Mouse (Mus musculus): ENCODE results near the gene Gpr25.

Gene Gpr25

GRCm38 (mm10) chr1:136260635-136261238 lies at the start of gene Gpr25:
Gene Gpr25 (minus strand): TSS chr1:136260873.
- no peak for DNase-seq

DNA sequence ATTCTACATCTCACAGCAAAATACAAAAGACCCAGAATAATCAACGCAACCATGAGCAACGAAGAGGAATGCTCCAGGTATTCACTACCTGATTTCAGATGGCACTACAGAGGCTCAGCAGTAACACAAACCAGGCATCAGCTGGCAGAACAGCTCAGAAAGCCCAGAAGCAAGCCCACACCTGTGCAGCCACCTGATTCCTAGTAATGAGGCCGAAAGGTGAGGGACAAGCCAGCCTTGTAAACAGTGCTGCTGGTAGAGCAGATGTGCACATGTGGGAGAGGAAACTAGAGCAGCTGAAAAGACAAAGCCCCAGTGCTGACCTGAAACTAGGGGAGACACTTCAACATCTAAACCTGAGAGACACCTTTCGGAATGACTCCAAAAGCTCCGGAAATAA lies 48.5 kb upstream of the Gpr25 start:
- DNase-seq = no peak

GRCm38 (mm10) chr1:136306424-136306823 lies 45.8 kb upstream of the Gpr25 start:
- DNase-seq = peak; percentile 25

GRCm38 (mm10) chr1:136293961-136294360 lies 33.3 kb upstream of the Gpr25 start:
- no peak for DNase-seq

GRCm38 (mm10) chr1:136289803-136290202 lies 29.1 kb upstream of the Gpr25 start:
- no peak for DNase-seq

GRCm38 (mm10) chr1:136277366-136277765 lies 16.7 kb upstream of the Gpr25 start:
- DNase-seq = no peak

- DNase-seq = no peak
Measured at GRCm38 (mm10) chr1:136268224-136268623, 7.6 kb upstream of the Gpr25 start.

DNA sequence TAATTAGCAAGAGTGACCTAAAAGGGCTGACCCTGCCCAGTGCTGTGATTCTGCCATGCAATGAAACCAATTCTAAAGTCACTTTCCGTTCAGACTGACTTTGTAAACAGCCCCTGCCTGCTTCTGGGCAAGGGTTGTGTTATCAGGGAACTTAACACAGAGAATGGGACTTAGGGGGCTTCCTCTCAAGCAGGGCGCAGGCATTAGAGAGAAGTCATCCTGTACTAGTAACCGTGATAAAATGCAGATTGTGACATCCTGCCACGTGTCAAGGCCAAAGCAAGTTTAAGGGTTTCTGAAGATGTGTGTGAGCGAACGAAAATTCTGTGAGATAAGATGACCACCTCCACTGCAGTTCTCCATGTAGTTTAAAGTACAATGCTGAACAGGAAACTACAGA lies 5.5 kb upstream of the Gpr25 start:
- no peak for DNase-seq

DNA sequence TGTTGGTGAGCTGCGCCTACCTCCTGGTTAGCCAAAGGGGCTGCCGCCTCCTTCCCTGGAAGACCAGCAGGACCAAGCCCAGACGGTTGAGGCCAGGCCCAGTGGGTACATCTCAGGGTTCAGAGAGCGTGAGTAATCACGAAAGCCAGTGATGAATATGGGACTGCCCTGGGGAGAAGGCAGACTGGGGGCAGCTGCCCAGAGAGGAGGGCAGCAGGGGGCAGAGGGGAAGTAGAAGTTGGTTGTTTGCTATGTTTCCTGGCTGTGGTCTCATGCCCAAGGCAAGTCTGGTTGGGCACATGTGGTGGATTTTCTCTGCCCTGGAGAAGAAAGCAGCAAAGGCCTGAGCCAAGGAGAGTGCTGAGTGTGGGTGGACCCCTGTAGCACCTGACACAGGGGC lies 2.7 kb upstream of the Gpr25 start:
- no peak for DNase-seq

GRCm38 (mm10) chr1:136259893-136260634 lies 609 bp downstream of the Gpr25 start:
- DNase-seq = peak; percentile 77

GRCm38 (mm10) chr1:136259543-136259892 lies 1.2 kb downstream of the Gpr25 start:
- no peak for DNase-seq

DNA sequence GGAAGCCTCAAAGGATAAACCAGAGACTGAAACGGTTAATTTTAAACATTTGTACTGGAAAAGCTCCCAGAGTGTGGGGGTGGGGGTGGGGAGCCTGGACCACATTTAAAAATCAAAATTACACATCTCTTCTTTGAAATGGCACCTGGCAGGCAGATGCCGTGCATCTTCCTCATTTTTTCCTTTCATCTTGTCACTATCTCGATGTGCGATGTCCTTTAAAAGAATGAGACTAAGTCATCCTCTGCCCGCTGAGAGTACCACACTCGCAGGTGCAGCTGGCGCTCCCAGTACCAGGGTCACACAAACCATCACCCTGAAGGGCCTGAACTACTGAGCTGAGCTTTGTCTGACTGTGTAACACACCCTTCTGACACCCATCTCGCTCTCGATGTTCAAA lies 2.2 kb downstream of the Gpr25 start:
- DNase-seq = no peak

DNA sequence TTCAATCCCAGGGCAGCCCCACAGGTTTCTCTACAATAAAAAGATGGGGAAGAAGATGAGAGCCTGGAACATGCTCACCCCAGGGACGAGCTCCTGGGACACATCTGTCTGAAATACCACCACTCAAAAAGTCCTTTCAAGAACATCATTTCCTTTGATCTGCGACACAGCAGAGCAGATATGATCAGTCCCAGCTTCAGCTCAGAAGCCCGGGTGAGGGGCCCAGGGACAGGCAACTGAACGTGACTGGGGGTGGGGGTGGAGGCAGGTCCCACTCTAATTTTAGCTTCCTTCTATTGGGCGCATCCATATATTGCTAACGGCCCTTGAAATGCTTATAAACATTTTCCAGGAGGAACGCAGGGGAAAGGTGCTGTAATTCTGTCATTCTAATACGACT lies 5.0 kb downstream of the Gpr25 start:
- no peak for DNase-seq

DNA sequence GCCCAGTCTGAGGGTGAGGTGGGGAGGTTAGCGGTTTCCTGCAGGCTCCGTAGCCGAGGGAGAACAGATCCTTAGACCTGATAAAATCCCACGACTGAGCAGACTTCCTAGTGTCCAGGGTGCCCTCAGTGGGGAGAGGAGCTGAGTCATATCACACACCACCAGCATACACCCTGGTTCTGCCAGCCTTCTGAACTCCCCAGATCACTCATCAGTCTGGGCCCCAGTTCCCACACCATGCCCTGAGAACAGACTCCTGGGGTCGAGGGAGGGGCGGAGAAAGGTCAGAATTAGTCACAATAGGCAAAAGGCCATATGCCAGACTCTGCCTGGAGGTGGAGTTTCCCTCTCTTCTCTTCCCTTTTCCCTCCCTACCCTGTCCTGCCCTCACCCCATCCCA lies 5.5 kb downstream of the Gpr25 start:
- no peak for DNase-seq

DNA sequence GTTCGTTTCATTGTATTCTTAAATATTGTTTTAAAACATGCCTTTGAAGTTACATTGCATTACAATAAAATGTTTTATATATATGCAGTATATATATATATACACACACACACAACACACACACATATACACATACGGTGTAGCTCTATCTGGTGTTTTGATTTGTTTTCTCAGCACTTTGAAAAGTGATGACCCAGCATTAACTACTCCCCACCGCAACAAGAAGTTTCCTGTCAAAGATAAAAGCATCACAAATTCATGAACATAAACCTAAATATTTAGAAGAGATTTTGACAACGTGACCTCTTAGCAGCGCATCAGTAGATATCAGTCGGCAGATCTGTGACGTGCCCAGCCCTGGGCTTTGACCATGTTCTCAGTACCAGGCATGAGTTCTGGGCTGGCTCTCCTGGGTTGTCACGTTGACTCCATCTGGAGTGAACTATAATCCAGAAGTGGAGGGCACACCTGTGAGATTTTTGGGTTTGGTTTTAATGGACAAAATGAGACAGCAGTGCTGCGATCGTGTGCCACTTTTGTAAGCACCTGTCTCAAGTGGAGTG lies 6.1 kb downstream of the Gpr25 start:
- DNase-seq = no peak

DNA sequence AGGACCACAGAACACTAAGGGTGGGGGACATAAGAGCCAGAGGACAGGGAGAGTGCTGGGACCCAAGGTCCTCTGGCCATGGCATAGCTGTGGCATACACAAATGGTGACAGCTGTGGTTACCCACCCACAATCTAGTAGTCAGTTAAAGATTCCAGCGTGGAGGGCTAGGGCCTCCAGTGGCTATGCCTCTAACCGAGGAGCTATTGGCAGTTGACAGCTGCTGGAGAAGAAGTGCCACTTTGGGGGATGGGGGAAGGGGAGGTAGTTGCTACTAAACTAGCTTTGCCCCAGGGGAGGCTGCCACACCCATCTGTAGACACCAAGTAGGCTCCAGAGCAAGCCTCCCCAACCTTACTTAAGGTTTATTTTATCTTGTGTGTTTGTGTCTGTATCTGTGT lies 7.2 kb downstream of the Gpr25 start:
- no peak for DNase-seq

DNA sequence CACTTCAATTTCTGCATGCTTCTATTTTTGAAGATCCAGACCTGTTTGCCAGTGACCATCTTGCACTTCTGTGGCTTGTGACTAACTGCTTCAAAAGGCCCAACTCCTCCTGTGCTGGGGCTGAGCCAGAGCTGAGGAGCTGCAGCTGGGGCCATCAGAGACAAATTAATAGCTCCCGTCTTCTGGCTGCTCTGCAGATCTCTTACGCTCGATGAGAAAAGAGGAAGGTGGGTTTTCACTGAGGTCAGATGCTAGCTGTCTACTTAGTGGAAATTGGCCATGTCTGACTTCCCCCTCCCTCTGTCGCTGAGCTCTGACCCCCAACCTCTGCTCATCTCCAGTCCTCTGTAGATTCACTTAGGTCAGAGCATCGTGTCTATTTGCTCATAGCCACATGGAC lies 11.0 kb downstream of the Gpr25 start:
- no peak for DNase-seq

DNA sequence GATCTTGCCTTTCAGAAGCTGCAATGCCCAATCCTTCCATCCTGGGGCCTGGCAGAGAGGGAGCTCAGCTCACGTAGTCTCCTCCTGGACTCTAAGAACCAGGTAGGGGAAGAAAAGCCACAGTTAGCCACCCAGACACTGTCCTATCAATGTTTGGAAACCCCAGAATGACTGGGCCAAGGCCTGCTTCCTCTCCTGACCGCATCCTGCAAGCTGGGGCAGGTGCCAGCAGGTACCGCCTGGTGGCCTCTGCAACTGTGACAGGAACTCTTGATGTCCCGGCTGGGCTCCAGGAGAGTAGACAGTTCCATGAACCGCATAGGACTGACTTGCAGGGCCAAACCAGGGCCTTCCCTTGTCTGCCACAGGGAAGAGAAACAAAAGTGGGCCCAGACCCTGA lies 13.3 kb downstream of the Gpr25 start:
- no peak for DNase-seq

- DNase-seq = no peak
Measured at GRCm38 (mm10) chr1:136244469-136244868, 16.2 kb downstream of the Gpr25 start.

DNA sequence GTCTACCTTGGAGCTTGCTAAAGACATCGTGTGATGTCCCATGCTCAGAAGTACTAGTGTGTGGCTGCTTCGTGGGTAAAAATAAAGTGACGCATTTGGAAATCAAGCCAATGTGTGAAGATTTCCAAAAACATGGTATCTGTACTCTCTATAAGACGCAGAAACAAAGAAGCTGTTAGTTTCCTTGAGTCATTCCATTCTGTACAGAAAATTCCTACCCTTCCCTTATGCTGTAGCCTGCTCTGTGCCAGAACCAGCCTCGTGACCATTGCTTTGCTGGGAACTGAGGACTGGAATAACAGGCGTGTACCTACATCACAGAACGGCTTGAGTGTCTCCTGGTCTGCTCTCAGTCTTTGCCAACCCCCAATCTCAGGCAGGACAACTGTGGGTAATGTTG lies 18.9 kb downstream of the Gpr25 start:
- DNase-seq = no peak

GRCm38 (mm10) chr1:136238495-136238894 lies 22.2 kb downstream of the Gpr25 start:
- DNase-seq = no peak

DNA sequence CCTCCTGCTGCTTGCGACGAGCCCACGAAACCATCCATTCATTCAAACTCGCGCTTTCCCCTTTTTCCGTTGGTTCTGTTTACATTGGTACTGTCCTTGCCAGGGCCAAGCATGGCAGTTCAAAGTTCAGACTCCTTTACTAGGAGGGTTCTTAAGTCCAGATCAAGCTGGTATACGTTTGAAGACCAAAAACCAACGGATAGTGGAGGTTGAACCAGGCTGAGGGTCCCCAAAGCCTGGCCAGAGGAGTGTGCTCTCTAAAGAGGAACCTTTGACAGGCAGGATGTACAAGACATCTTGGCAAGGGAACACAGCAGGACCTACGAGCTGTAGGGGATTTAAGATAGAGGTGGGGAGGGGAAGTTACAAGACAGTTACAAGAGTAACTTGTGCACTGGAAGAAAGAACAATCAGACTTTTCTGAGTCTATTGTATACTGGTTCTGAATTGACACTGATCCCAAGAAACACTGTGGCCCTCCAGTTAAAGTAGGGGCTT lies 26.0 kb downstream of the Gpr25 start:
- no peak for DNase-seq

GRCm38 (mm10) chr1:136233892-136234594 lies 26.6 kb downstream of the Gpr25 start, which contains the start of gene Inava:
Gene Inava (minus strand): TSS chr1:136234264.
- peak; percentile 23 for DNase-seq
